Mouse (Mus musculus) ES-Bruce4 (cell line): ENCODE measurements at regions not wholly inside any gene's neighbourhood (a gene's known extent, or its start where the extent isn't known, plus 50 kb on each side); places are given as distances from the start of the nearest gene placed in this dataset.

ENCODE experiments used
- CTCF ChIP-seq: IDR thresholded peaks from one replicate; pipeline ENCODE4 v1.8.1; 2011; ENCODE audit warnings: low read depth, low read length
- EP300 ChIP-seq: IDR thresholded peaks from 2 replicates; pipeline ENCODE4 v1.6.1; 2011; ENCODE audit warnings: low read depth, low read length; ENCODE audit not compliant: insufficient read depth
- POLR2A ChIP-seq: IDR thresholded peaks from one replicate; pipeline ENCODE4 v1.8.1; 2011; ENCODE audit warnings: low read length; ENCODE audit not compliant: insufficient read depth

GRCm38 (mm10) chr17:45850976-45851375 is 117.3 kb upstream of the 1600014C23Rik start:
- TF ChIP-seq CTCF (no peak), POLR2A (no peak), EP300 (no peak)
